Mouse (Mus musculus) retina, embryonic 14.5 days (tissue): ENCODE results near the gene Man2a1.

Experiments
- DNase-seq: peaks from one replicate; pipeline ENCODE4 v3.0.0-alpha.2; 2015; ENCODE audit warnings: low spot score

Man2a1 gene

DNA sequence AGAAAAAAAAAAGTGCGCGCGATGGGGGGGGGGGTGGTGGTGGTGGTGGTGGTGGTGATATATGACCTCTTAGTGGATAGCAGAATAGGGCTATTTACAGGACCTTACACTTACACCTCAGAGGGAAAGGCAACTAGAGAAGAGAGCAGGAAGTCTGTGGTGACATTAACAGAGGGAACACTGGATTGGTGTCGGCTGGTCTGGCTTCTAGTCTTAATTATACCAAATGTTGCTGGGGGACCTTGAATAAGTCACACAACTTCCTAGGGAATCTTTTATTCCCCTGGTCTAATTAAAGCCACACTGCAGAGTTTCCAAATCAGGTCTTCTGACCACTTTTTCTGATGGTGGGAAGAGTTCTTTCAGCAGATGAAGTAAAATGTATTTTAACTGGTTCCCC, 163.0 kb downstream of the Man2a1 start:
- no peak for DNase-seq

DNA sequence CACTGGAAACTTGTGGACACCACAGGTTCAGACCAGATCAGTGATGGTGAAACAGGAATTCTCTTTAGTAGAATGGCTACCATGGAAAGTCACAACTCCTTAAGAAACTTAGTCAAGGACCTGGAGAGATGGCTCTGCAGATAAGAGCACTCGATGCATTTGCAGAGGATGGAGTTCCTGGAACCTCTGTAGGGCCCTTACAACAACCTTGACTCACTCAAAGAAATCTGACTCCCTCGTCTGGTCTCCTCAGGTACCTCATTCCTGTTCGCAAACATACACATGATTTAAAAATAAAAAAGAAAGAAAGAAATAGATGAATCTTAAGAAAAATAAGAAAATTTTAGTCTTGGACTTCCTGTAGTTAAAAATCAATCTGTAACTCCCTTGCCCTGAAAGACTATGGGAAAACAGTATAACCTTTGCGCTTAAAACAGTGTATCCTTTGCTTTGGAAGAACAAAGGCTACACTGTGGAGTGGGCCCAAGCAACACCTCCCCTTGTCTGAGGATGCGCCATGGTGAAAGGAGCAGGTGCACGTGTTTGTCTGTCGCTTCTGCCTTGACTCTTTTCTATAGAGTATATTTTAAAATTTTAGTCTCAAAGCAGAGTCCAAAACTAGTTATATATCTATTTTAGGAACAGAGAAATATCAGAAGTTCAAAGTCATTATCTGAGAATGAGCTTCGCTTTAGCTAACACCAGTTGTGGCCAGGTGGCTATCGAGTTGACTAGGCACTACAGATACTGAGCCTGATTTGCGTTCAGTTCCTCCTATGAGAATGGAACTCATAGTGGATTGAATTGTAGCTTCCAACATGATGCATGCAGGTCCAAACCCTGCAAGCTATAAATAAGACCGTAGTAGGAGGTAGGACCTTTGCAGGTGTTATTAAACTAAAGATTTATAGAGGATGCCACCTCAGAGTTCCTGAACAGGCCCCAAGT, 163.9 kb downstream of the Man2a1 start:
- no peak for DNase-seq

DNA sequence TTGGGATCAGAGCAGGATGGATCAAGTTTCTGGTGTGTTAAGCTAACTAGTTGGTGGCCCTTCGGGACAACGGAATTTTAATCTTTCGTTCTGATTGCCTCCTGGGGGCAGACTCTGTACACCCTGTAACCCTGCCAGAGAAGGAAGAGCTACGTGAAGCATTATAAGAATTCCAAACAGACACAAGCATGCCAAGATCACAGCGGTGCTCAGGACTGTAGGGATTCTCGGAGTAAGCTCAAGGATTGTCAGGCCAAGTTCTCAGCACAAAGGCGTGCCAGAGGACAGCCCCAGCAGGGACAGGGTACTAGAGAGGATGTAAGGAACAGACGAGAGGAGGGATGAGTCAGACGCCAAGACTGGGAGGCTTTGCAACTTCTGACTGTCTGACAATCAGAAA, 164.8 kb downstream of the Man2a1 start:
- DNase-seq, result no peak

DNA sequence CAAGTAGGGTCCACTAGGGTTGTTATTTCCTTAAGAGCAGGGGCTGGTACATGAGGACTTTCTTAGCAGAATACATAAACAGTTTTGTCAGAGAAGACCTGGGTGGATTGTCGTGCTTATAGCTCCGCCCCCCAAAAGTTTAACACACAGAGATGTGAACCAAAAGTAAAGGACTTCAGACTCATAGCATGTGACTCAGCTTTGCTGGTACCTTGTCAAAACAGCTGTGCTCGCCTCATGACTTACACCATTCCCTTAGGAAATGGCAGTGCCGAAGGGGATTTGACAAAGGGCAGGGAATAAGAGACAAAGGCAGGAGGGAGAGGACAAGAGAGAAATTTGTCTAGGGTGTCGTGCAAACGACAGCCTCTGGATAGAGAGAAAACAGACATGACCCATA, 166.0 kb downstream of the Man2a1 start:
- DNase-seq, result no peak

DNA sequence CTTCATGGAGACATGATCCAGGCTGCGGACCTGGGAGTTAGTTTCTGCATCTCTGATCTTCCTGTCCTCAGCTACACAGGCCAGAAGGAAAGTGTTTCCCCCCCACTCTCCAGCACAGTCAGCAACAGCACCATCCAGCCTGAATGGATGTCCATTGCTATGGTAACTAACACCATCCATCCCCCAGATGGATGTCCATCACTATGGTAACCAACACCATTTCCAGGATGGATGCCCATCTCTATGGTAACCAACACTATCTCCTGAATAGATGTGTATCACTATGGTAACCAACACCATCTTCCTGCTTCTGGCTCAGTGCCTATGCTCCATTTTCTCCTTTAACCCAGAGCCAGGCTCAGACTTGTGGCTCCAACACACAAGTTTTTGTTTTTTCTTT, 169.7 kb downstream of the Man2a1 start:
- DNase-seq, result peak; percentile 52

DNA sequence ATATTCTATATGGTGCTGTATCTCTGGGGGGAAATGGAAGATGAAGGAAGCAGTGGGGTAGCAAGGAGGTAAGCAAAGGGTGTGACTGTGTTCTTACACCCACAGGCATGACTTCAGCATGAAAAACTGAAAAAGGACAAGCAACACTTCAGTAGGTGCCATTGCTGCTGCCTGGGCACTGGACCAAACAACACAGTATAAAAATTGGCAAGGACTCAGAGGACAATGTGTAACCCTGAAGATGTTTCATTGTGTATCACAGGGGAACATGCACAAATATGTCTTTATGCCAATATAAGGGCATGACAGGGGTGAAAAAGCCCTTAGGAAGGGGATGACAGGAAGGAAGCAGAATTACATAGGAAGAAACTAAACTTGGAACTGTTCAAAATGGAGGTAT, 172.1 kb downstream of the Man2a1 start:
- DNase-seq, result no peak

DNA sequence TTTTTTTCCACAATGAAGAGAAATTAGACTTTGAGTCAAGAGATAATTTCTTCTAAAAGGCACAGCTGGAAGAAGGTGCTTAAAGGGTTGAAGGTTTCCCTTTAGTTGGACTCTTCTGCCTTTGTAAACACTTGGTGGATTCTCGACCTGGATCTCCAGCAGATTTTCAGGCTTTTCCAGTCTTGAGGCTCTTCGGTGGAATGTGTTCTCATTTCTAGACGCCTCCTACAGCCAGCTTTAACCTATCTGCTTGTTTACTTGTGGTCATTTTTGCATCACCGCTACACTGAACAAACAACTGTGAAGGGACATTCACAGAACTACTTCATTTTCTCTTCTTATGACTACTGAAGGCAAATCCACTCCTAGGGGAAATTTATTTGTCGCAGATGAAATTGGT, 173.7 kb downstream of the Man2a1 start:
- no peak for DNase-seq

DNA sequence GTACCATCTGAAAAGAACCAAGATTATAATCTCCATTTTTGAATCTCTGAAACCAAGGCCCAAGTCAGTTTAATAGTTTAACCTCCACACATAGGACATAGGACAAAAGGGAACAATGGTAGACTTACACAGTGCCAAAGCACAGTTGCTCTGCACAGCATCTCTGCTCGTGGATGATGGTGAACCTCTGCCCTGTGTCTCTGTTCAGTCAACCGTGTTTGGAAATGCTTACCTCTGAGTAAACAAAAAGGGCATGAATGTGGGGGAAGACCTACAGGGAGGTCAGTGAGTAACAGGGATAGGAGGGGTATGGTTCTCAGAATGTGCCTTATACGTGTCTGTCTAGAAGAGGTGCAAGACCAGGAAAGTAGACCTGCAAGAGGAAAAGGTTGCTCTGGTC, 177.8 kb downstream of the Man2a1 start:
- no peak for DNase-seq

DNA sequence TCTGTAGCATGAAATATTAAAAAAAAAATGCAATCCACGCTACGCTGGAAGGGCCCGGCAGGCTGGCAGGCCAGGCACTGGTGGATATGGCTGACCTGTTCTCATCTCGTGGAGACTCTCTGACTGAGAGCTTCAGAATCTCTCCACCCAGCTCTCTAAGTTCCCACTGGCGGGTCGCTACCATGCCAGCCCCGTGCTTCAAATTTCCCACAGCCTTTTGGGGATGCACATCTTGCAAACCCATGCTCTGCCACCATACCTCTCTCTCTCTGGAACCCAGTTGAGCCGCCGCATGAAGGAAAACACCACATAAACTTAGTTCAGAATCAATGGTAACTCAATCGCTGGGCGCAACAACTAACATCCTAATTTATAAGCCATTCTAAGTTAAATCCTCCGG, 178.2 kb downstream of the Man2a1 start:
- DNase-seq, result no peak

DNA sequence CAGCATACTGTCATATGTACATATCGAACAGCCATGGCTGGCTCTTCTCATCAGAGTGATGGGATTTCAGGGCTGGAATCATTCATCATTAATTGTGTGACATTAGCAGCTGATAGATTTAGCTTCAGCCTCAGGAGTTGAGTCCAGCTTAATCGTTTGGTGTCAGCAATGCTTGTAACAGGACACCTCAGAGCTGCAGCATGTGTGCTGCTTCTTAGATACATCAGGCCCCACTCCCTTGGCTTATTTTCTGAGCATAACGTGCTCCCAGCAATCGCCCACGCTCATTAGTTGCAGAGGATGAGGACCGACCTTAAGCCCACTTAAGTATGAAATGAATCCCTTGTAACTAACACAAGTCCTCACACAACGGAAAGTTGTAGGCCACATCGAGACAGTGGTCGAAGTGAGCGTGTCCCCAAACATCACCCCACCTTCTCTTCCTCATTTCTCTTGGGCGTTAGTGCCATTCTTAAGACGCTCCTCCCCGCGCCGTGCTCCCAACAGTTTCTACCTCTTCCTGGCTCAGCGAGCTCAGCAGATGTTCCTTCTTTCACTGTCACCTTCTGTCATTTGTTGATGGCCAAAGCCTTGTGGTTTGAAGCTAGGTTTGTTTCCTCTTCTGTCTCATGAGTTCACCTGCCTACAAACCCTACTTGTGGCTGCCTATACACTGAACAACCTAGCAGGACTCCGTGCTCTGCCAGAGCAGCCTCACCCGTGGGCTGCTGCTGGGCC, 180.4 kb downstream of the Man2a1 start:
- peak; percentile 6 for DNase-seq

DNA sequence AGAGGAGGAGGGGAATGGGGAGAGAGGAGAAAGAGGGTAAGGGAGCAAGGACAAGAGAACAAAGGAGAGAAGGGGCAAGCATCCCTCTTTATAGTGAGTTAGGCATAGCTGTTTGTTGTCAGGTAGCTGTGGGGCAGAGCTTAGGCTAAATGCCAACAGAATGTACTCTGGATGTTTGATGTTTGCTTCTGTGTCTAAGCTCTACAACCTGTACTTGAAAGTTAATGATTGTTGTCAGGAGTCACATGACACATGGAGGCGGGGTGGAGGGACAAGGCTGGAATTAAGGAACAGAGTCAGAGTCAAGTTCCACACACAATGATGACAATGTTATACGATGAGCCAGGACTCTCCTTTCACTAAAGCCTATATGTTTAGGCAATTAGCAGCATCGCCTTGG, 181.8 kb downstream of the Man2a1 start:
- no peak for DNase-seq

DNA sequence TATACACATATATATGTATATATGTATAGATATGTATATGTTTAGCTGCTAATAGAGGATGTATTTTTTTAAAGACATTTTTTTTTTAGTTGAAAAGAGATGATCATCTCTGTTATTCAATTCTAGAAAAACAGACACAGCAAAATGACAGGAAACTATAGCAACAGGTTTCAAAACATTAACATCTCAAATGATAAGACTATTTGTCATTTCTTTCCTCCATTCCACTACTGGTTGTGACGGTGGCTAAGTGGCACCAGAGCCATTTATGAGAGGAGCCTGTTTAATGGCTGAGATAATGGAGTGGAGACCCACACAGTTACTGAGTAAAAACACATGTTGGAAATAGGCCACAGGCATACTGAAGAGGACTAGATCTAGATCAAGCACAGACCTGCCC, 185.4 kb downstream of the Man2a1 start:
- DNase-seq, result no peak

DNA sequence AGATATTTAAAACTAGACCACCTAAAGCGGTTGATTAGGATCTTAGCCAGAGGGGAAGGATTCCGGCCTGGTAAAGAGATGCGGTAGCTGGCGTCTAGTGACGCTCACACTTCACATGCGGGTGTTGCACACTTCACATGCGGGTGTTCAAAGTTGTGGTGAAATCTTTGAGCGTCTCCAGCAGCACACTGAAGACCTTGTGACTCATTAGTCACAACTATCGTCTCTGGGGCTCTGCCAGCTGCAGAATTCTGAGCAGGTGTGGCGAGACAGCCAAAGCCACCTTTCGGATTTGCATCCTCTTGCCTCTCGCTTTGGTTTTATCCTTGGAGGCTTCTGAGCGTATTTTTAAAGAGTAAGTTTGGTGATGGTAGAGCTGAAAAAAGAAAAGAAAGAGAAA, 187.8 kb downstream of the Man2a1 start:
- no peak for DNase-seq

DNA sequence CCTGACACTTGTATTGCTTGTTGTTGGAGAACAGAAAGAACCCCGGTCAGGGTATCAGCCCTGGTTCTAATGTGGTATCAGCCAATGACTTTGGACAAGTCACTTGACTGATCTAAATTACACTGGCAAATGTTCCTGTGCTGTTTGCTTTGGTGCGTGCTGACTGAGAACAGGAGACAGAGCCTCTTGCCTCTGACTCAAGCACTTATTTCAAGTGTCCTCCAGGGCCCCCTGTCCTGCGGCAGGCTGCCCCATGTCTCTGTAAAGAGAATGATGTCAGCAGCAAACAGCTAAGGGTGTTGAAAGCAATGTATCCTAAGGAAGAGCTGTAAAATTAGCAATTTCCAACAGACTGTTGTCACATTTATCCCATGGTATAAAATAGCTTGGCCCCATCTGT, 188.6 kb downstream of the Man2a1 start:
- DNase-seq, result no peak

DNA sequence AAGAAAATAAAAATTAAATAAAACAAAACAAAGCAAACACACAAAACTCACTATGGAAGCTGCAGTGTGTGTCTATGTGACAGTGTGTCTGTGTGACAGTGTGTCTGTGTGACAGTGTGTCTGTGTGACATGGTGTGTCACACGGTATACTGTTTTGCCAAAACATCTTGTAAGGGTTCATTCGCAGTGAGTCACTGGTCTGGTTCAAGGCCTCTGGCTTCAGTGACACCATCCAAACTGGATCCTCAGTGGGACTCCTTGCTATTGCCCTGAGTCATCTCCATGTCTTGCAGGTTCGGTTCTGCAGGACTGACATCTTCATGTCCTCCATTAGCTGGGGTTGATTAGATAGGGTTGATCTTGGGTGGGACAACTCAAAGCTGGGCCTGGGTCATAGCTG, 191.5 kb downstream of the Man2a1 start:
- no peak for DNase-seq

DNA sequence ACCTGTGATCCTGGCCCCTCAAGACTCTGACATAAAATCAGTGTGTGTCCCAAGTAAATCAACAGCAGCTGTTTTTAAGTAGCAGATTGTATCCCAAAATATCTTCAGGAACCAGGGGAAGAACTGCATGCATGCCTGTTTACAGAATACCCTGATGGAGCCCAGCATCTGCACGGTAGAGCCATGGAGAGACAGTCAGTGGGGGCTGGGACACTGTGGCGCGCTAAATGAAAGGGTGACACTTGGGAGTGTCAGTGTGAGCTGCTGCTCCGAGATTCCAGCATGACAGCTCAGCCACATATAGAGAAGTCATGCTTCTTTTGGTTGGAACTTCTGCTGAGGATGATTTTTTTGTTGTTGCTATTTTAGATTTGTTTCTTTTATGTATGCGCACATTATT, 192.1 kb downstream of the Man2a1 start:
- no peak for DNase-seq

DNA sequence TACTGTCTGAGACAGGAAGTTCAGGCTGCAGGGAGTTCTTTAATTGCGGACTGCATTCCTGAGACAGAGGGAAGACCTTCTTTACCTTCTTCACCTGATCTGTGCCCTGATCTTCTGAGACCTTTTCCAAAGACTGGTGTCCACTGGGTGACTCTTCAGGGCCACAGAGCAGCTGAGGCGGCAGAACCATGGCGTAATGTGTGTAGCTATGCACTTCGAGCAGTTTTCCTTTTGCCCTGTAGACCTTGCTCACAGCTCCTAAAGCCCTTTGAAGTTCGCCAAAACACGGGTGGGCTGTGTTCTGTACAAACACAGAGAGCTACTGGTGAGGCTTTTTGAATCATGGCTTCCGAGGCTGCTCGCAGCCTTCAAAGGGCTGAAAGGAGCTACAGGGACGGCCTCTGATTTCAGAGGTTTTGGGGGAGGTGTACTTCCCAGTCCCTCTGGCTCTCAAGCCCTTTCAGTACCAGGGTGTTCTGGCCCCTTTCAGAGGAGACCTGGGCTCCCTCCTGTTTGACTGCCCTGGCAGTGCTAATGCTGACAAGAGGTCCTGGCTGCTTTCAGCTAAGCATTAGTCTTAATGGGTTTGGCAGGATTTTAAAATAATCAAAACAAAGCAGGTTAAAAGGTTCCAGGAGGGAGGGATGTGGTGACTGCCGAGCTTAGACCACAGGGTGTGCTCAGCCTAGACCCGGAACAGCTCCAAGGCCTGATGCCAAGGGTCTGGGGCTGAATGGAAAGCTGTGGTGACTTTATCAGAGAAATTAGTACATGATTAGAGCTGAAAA, 201.8 kb downstream of the Man2a1 start:
- peak; percentile 4 for DNase-seq

DNA sequence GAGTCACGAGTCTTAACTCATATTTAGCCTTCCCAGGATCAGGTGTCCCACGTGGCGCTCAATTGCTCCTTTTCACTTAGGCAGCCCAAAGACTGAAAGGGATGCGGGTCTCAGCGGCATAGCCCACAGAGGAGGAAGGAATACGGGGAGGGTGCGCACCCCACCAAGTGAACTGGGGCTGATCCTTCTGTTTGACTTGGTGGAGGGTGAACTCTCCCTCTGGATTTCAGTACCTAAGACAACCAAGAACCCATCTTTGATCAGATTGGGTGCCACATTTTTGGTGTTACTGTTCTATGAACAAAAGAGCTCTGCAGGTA, 202.4 kb downstream of the Man2a1 start:
- no peak for DNase-seq
